Mouse (Mus musculus) ES-E14 (cell line): Measurements from ENCODE around the gene Ifitm6.

ENCODE experiments used
- MAFK ChIP-seq: IDR thresholded peaks from 2 replicates; pipeline ENCODE4 v1.6.1; 2014; ENCODE audit warnings: mild to moderate bottlenecking, low read depth, low read length, inconsistent platforms; ENCODE audit not compliant: insufficient read depth
- ZNF384 ChIP-seq: IDR thresholded peaks from 2 replicates; pipeline ENCODE4 v1.6.1; 2012; ENCODE audit warnings: low read depth, low read length, inconsistent platforms

DNA sequence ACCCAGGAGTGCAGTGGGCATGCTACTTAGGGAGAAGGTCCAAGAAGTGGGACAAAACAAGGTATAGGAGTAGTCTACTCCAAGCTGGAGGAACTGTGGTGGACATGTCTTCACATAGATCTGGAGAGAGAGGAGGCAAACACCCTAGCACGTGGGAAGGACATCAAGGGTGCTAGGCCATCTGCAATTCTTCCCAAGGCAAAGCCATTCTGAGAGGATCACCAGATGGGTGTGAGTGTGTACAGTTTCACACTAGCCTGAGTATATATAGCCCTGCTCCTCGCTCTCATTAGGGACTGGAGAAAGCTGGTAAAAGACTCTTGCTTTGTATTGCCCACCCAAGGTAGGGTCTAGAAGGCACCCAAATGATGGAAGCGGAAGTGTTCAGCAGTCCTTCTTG is 45.6 kb upstream of the Ifitm6 start:
- no peak for TF ChIP-seq ZNF384
- TF ChIP-seq MAFK: no peak
